Mouse (Mus musculus): ENCODE measurements around the gene Rnf34. TPM values are rescaled to one million over a fixed set of nuclear protein-coding genes. Genes with fewer than 3 reads are reported as not detected.

The Rnf34 gene
- polyA plus RNA-seq, 1 experiment = not detected

- Histone ChIP-seq H3K4me3 (ENCODE audit: insufficient read depth, low read depth, low read length) (no peak overlapping the region), H3K4me1 (ENCODE audit: control insufficient read depth, insufficient read depth, low read length) (no peaks in the 10 kb centered on the region), H3K27ac (ENCODE audit: insufficient read depth, low read depth, low read length) (no peak overlapping the region)
- WGBS = 97% methylated on average over 6 of the region's 6 CpGs
- no peak for TF ChIP-seq CTCF (IDR thresholded peaks at IDR 0.05; ENCODE audit: insufficient read depth, low read depth, low read length)
- TF ChIP-seq POLR2A (IDR thresholded peaks at IDR 0.05; ENCODE audit: insufficient read depth, low read depth, low read length) = no peak
These were observed 43.4 kb downstream of the Rnf34 start for GRCm38 (mm10) chr5:122893270-122893669.

GRCm38 (mm10) chr5:122894007-122894637 is 44.3 kb downstream of the Rnf34 start:
- H3K27ac ChIP-seq (ENCODE audit: insufficient read depth, low read depth, low read length) = no peak overlapping the region
- TF ChIP-seq POLR2A (IDR thresholded peaks at IDR 0.05; ENCODE audit: insufficient read depth, low read depth, low read length) (no peak), CTCF (IDR thresholded peaks at IDR 0.05; ENCODE audit: insufficient read depth, low read depth, low read length) (no peak)
- no peaks in the 10 kb centered on the region for H3K4me1 ChIP-seq (ENCODE audit: control insufficient read depth, insufficient read depth, low read length)
- H3K4me3 ChIP-seq (ENCODE audit: insufficient read depth, low read depth, low read length) = no peak overlapping the region
- WGBS = 80% methylated on average over 5 of the region's 5 CpGs

GRCm38 (mm10) chr5:122894821-122895220 is 45.0 kb downstream of the Rnf34 start:
- WGBS = 79% methylated on average over 4 of the region's 4 CpGs

GRCm38 (mm10) chr5:122898153-122898552 is 48.3 kb downstream of the Rnf34 start:
- Histone ChIP-seq H3K27ac (ENCODE audit: insufficient read depth, low read depth, low read length) (no peak overlapping the region), H3K4me3 (ENCODE audit: insufficient read depth, low read depth, low read length) (no peak overlapping the region), H3K4me1 (ENCODE audit: control insufficient read depth, insufficient read depth, low read length) (peaks cover 6% of the 10 kb centered on the region)
- TF ChIP-seq CTCF (IDR thresholded peaks at IDR 0.05; ENCODE audit: insufficient read depth, low read depth, low read length) (no peak), POLR2A (IDR thresholded peaks at IDR 0.05; ENCODE audit: insufficient read depth, low read depth, low read length) (no peak)
- 88% methylated on average over 6 of the region's 6 CpGs for WGBS

More at GRCm38 (mm10) chr5:122894821-122895220, 45.0 kb downstream of the Rnf34 start:
- Histone ChIP-seq H3K27ac (ENCODE audit: insufficient read depth, low read depth, low read length) (no peak overlapping the region), H3K4me1 (ENCODE audit: control insufficient read depth, insufficient read depth, low read length) (no peaks in the 10 kb centered on the region), H3K4me3 (ENCODE audit: insufficient read depth, low read depth, low read length) (no peak overlapping the region)
- TF ChIP-seq POLR2A (IDR thresholded peaks at IDR 0.05; ENCODE audit: insufficient read depth, low read depth, low read length) (no peak), CTCF (IDR thresholded peaks at IDR 0.05; ENCODE audit: insufficient read depth, low read depth, low read length) (no peak)

- no peak overlapping the region for H3K27ac ChIP-seq (ENCODE audit: insufficient read depth, low read depth, low read length)
These were observed 49.3 kb downstream of the Rnf34 start for GRCm38 (mm10) chr5:122898963-122899776.

GRCm38 (mm10) chr5:122899777-122900557 is 50.1 kb downstream of the Rnf34 start:
- Histone ChIP-seq H3K27ac (ENCODE audit: insufficient read depth, low read depth, low read length) (no peak overlapping the region), H3K4me1 (ENCODE audit: control insufficient read depth, insufficient read depth, low read length) (peaks cover 6% of the 10 kb centered on the region), H3K4me3 (ENCODE audit: insufficient read depth, low read depth, low read length) (peak overlapping the region; percentile 78)
- TF ChIP-seq CTCF (IDR thresholded peaks at IDR 0.05; ENCODE audit: insufficient read depth, low read depth, low read length) = no peak
- TF ChIP-seq POLR2A (IDR thresholded peaks at IDR 0.05; ENCODE audit: insufficient read depth, low read depth, low read length) = no peak; the same call in 1 of the 2 replicates
- under 1% methylated on average over 101 of the region's 120 CpGs for WGBS

More at GRCm38 (mm10) chr5:122898963-122899776, 49.3 kb downstream of the Rnf34 start:
- Histone ChIP-seq H3K4me1 (ENCODE audit: control insufficient read depth, insufficient read depth, low read length) (peaks cover 6% of the 10 kb centered on the region), H3K4me3 (ENCODE audit: insufficient read depth, low read depth, low read length) (peak overlapping the region; percentile 78)
- TF ChIP-seq CTCF (IDR thresholded peaks at IDR 0.05; ENCODE audit: insufficient read depth, low read depth, low read length) = no peak
- TF ChIP-seq POLR2A (IDR thresholded peaks at IDR 0.05; ENCODE audit: insufficient read depth, low read depth, low read length) = no peak
- 2% methylated on average over 45 of the region's 45 CpGs for WGBS

- H3K4me1 ChIP-seq (ENCODE audit: control insufficient read depth, insufficient read depth, low read length) = peaks cover 6% of the 10 kb centered on the region
- TF ChIP-seq CTCF (IDR thresholded peaks at IDR 0.05; ENCODE audit: insufficient read depth, low read depth, low read length) (no peak), POLR2A (IDR thresholded peaks at IDR 0.05; ENCODE audit: insufficient read depth, low read depth, low read length) (peak; percentile 52; the same call in 1 of the 2 replicates)
- peak overlapping the region; percentile 78 for H3K4me3 ChIP-seq (ENCODE audit: insufficient read depth, low read depth, low read length)
- WGBS = 6% methylated on average over 33 of the region's 33 CpGs
- no peak overlapping the region for H3K27ac ChIP-seq (ENCODE audit: insufficient read depth, low read depth, low read length)
These were observed 50.8 kb downstream of the Rnf34 start for GRCm38 (mm10) chr5:122900558-122901171.

GRCm38 (mm10) chr5:122901179-122901578 is 51.3 kb downstream of the Rnf34 start:
- 0 out of 2 replicates have a peak overlapping the region, but pooled peaks have one; percentile 78 for H3K4me3 ChIP-seq (ENCODE audit: insufficient read depth, low read depth, low read length)
- H3K4me1 ChIP-seq (ENCODE audit: control insufficient read depth, insufficient read depth, low read length) = peaks cover 6% of the 10 kb centered on the region
- H3K27ac ChIP-seq (ENCODE audit: insufficient read depth, low read depth, low read length) = no peak overlapping the region
- 68% methylated on average over 11 of the region's 11 CpGs for WGBS
- TF ChIP-seq CTCF (IDR thresholded peaks at IDR 0.05; ENCODE audit: insufficient read depth, low read depth, low read length) (no peak), POLR2A (IDR thresholded peaks at IDR 0.05; ENCODE audit: insufficient read depth, low read depth, low read length) (no peak)
